Mouse (Mus musculus) neural tube, embryonic 12.5 days (tissue): ENCODE results near the gene Tmc4. TPM values are rescaled to one million over a fixed set of nuclear protein-coding genes. Genes with fewer than 3 reads are reported as not detected.

Experiments used
- ATAC-seq: fragments of 200-750 bp; cut with Nextera tagmentation; 2 replicates; pipeline ENCODE4 v1.8.0; 2017; ENCODE audit warnings: low read depth, mild to moderate bottlenecking, moderate TSS enrichment, moderate library complexity; ENCODE audit not compliant: low FRiP score
- H3K27ac ChIP-seq: fragments of 300-500 bp; sonication (generic); 2 replicates; pipeline ENCODE4 v1.5.1; 2016
- H3K27me3 ChIP-seq: fragments of 300-500 bp; sonication (generic); replicated peaks from 2 replicates; pipeline ENCODE4 v1.6.1; 2016; ENCODE audit warnings: mild to moderate bottlenecking
- H3K36me3 ChIP-seq: fragments of 300-500 bp; sonication (generic); 2 replicates; pipeline ENCODE4 v1.6.1; 2016; ENCODE audit warnings: mild to moderate bottlenecking
- H3K4me1 ChIP-seq: fragments of 300-500 bp; sonication (generic); 2 replicates; pipeline ENCODE4 v1.6.1; 2016
- H3K4me2 ChIP-seq: fragments of 300-500 bp; sonication (generic); replicated peaks from 2 replicates; pipeline ENCODE4 v1.6.1; 2016; ENCODE audit warnings: mild to moderate bottlenecking
- H3K4me3 ChIP-seq: fragments of 300-500 bp; sonication (generic); 2 replicates; pipeline ENCODE4 v1.5.1; 2016
- H3K9ac ChIP-seq: fragments of 300-500 bp; sonication (generic); 2 replicates; pipeline ENCODE4 v1.6.1; 2016; ENCODE audit warnings: mild to moderate bottlenecking
- H3K9me3 ChIP-seq: fragments of 300-500 bp; sonication (generic); 2 replicates; pipeline ENCODE4 v1.6.1; 2016; ENCODE audit warnings: mild to moderate bottlenecking
- WGBS: fragments of 180-500 bp; shearing (Covaris S2); methylation state at CpG from one replicate; pipeline ENCODE4 v1.1.7; 2016; 5-methylcytosine and 5-hydroxymethylcytosine counted together
- polyA plus RNA-seq: library from polyadenylated mRNA; unstranded; fragments of >200 nt; fragmentation: Nextera tagmentation; extraction: Ambion mirVana; gene quantifications from 2 replicates; pipeline ENCODE4 v1.2.1, GENCODE M21; 2016

Gene Tmc4
- polyA plus RNA-seq, 1 experiment from 2014 or later: 3.2 TPM

GRCm38 (mm10) chr7:3685400-3686187 is 8.2 kb upstream of the Tmc4 start:
- WGBS: 80% methylated on average over 31 of the region's 31 CpGs
- Histone ChIP-seq H3K4me2 (no peak overlapping the region), H3K9me3 (no peaks in the 10 kb centered on the region), H3K27me3 (no peaks in the 10 kb centered on the region), H3K9ac (no peak overlapping the region), H3K36me3 (peaks cover 18% of the 10 kb centered on the region; the same call in 1 of the 2 replicates), H3K27ac (no peak overlapping the region), H3K4me1 (peaks cover 13% of the 10 kb centered on the region), H3K4me3 (no peak overlapping the region)
- ATAC-seq: no peak

- Histone ChIP-seq H3K36me3 (peaks cover 18% of the 10 kb centered on the region; the same call in 1 of the 2 replicates), H3K9ac (no peak overlapping the region), H3K4me3 (no peak overlapping the region), H3K27ac (peak overlapping the region; percentile 11; the same call in 1 of the 2 replicates), H3K9me3 (no peaks in the 10 kb centered on the region), H3K4me2 (no peak overlapping the region), H3K4me1 (peaks cover 13% of the 10 kb centered on the region), H3K27me3 (no peaks in the 10 kb centered on the region)
- peak; percentile 43 for ATAC-seq
- 71% methylated on average over 8 of the region's 8 CpGs for WGBS
Measured at GRCm38 (mm10) chr7:3684698-3685097, 7.3 kb upstream of the Tmc4 start.

GRCm38 (mm10) chr7:3683908-3684550 is 6.7 kb upstream of the Tmc4 start:
- Histone ChIP-seq H3K9ac (no peak overlapping the region), H3K9me3 (no peaks in the 10 kb centered on the region), H3K36me3 (peaks cover 18% of the 10 kb centered on the region; the same call in 1 of the 2 replicates), H3K4me3 (no peak overlapping the region), H3K4me1 (peaks cover 13% of the 10 kb centered on the region), H3K27me3 (no peaks in the 10 kb centered on the region), H3K27ac (peak overlapping the region; percentile 11; the same call in 1 of the 2 replicates), H3K4me2 (no peak overlapping the region)
- WGBS: 63% methylated on average over 10 of the region's 10 CpGs
- peak; percentile 68 for ATAC-seq

GRCm38 (mm10) chr7:3676371-3676770 is 982 bp downstream of the Tmc4 start:
- H3K27ac ChIP-seq: no peak overlapping the region
- H3K9ac ChIP-seq: no peak overlapping the region
- H3K4me2 ChIP-seq: no peak overlapping the region
- H3K4me1 ChIP-seq: no peaks in the 10 kb centered on the region
- peaks cover 6% of the 10 kb centered on the region for H3K36me3 ChIP-seq
- 90% methylated on average over 12 of the region's 12 CpGs for WGBS
- no peak overlapping the region for H3K4me3 ChIP-seq
- no peaks in the 10 kb centered on the region for H3K9me3 ChIP-seq
- H3K27me3 ChIP-seq: no peaks in the 10 kb centered on the region
- no peak for ATAC-seq

- no peaks in the 10 kb centered on the region for H3K27me3 ChIP-seq
- WGBS: 78% methylated on average over 3 of the region's 3 CpGs
- no peak for ATAC-seq
Measured at GRCm38 (mm10) chr7:3675228-3675548, 2.2 kb downstream of the Tmc4 start.

GRCm38 (mm10) chr7:3674507-3675227 is 2.7 kb downstream of the Tmc4 start:
- Histone ChIP-seq H3K9ac (no peak overlapping the region), H3K4me2 (no peak overlapping the region), H3K36me3 (peaks cover 6% of the 10 kb centered on the region), H3K9me3 (no peaks in the 10 kb centered on the region), H3K4me1 (no peaks in the 10 kb centered on the region), H3K27me3 (no peaks in the 10 kb centered on the region), H3K4me3 (no peak overlapping the region), H3K27ac (no peak overlapping the region)
- ATAC-seq: peak; percentile 81
- 77% methylated on average over 10 of the region's 10 CpGs for WGBS

More at GRCm38 (mm10) chr7:3675228-3675548, 2.2 kb downstream of the Tmc4 start:
- Histone ChIP-seq H3K36me3 (peaks cover 6% of the 10 kb centered on the region), H3K4me1 (no peaks in the 10 kb centered on the region), H3K27ac (no peak overlapping the region), H3K4me2 (no peak overlapping the region), H3K9me3 (no peaks in the 10 kb centered on the region), H3K4me3 (no peak overlapping the region), H3K9ac (no peak overlapping the region)

GRCm38 (mm10) chr7:3666921-3667391 is 10.4 kb downstream of the Tmc4 start:
- no peak overlapping the region for H3K4me2 ChIP-seq
- H3K4me1 ChIP-seq: peaks cover 15% of the 10 kb centered on the region
- H3K36me3 ChIP-seq: peaks cover 17% of the 10 kb centered on the region
- no peak overlapping the region for H3K9ac ChIP-seq
- H3K9me3 ChIP-seq: no peaks in the 10 kb centered on the region
- H3K4me3 ChIP-seq: no peak overlapping the region
- H3K27me3 ChIP-seq: no peaks in the 10 kb centered on the region
- H3K27ac ChIP-seq: no peak overlapping the region
- 19% methylated on average over 14 of the region's 14 CpGs for WGBS
- no peak for ATAC-seq

- Histone ChIP-seq H3K27ac (peak within 1 kb of the TSS; percentile 62; the same call in 1 of the 2 replicates), H3K27me3 (no peaks in the 10 kb centered on the region), H3K4me1 (peaks cover 15% of the 10 kb centered on the region), H3K9me3 (no peaks in the 10 kb centered on the region), H3K4me2 (peak within 1 kb of the TSS; percentile 77), H3K9ac (peak within 1 kb of the TSS; percentile 79), H3K36me3 (peaks cover 30% of the 10 kb centered on the region), H3K4me3 (peak within 1 kb of the TSS; percentile 69)
- WGBS: 5% methylated on average over 45 of the region's 45 CpGs
- peak; percentile 98 for ATAC-seq
Measured at GRCm38 (mm10) chr7:3665215-3666114, 11.9 kb downstream of the Tmc4 start, which contains the start of gene Leng1. Leng1 (minus strand) TSS chr7:3665840.

GRCm38 (mm10) chr7:3664524-3665214 is 12.7 kb downstream of the Tmc4 start:
- Histone ChIP-seq H3K27me3 (no peaks in the 10 kb centered on the region), H3K4me2 (peak overlapping the region; percentile 77), H3K9ac (peak overlapping the region; percentile 79), H3K36me3 (peaks cover 38% of the 10 kb centered on the region), H3K4me1 (peaks cover 15% of the 10 kb centered on the region), H3K4me3 (peak overlapping the region; percentile 69), H3K9me3 (no peaks in the 10 kb centered on the region), H3K27ac (peak overlapping the region; percentile 62; the same call in 1 of the 2 replicates)
- peak; percentile 39 for ATAC-seq
- 34% methylated on average over 15 of the region's 15 CpGs for WGBS

- Histone ChIP-seq H3K4me3 (no peak overlapping the region), H3K27ac (no peak overlapping the region), H3K36me3 (peaks cover 98% of the 10 kb centered on the region), H3K4me1 (peaks cover 2% of the 10 kb centered on the region), H3K4me2 (no peak overlapping the region), H3K27me3 (no peaks in the 10 kb centered on the region), H3K9ac (no peak overlapping the region), H3K9me3 (no peaks in the 10 kb centered on the region)
- no peak for ATAC-seq
- WGBS: 97% methylated on average over 14 of the region's 14 CpGs
Measured at GRCm38 (mm10) chr7:3658578-3658977, 18.8 kb downstream of the Tmc4 start.

GRCm38 (mm10) chr7:3656966-3657365 is 20.4 kb downstream of the Tmc4 start:
- WGBS: 93% methylated on average over 4 of the region's 4 CpGs
- Histone ChIP-seq H3K36me3 (peaks cover 98% of the 10 kb centered on the region), H3K4me1 (no peaks in the 10 kb centered on the region), H3K27me3 (no peaks in the 10 kb centered on the region), H3K9ac (no peak overlapping the region), H3K4me2 (no peak overlapping the region), H3K27ac (no peak overlapping the region), H3K9me3 (no peaks in the 10 kb centered on the region), H3K4me3 (no peak overlapping the region)
- ATAC-seq: no peak
